Mouse (Mus musculus) retina, adult 2 months (tissue): Measurements from ENCODE around the gene Dcaf6.
A peak's percentile ranks its signal among the peaks of the same experiment; 100 is the strongest.

Source experiments
- DNase-seq: peaks from one replicate; pipeline ENCODE4 v3.0.0-alpha.2; 2012; ENCODE audit warnings: low read depth, low spot score

Dcaf6 gene

GRCm38 (mm10) chr1:165321891-165322290, 138.4 kb downstream of the Dcaf6 start:
- no peak for DNase-seq

DNA sequence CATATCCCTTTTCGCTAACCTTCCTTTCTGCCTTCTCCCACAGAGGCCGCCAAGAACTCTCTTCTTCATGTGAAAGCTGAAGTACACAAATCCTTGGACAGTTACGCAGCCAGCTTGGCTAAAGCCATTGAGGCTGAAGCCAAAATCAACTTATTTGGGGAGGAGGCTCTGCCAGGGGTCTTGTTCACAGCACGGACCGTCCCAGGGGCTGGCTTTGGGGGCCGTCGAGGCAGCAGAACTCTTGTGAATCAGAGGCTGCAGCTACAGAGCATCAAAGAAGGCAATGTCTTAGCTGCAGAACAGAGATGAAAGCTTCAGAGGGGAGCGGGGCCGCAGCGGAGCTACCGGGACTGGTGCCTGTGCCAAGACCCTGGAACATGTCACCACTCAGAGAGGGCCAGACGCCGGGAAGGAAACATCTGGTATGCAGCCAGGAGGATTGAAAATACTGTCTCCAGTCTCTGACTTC, 138.8 kb downstream of the Dcaf6 start:
- DNase-seq, result no peak

DNA sequence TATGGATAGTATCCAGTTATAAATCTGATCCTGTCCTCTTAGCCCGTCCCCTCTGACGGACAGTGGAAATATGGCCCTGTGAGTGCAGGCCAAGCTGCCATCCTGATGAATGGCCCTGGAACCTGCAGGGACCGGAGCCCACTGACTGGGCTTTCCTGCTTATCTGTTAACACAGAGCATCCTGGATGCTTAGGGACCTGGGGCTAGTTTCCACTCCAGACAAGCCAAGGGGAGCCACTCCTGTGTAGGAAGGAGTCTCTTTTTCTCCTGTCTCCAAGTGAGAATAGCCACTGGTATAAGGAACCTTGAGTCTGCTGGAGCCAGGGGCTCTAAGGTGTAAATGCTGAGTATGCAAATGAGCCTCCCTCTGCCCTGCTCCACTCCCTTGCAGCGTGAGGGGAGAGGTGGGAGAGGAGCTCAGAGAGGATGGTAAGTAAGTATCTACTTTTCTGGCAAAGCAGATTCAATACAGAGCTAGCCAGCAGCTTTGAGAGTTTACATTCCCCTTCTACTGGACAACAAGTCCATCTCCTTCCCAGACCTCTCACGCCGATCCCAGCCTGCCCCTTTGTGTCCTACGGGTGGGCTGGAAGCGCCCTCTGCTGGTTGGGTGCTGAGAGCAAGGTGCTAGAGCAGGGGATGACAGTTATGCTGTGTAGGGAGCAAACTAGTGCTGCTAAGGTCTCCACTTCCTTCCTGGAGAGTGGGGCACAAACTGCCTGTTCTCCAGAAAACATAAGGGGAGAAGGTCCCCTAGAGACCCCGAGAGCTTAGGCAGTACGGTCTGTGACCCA, 139.9 kb downstream of the Dcaf6 start:
- peak; percentile 29 for DNase-seq

GRCm38 (mm10) chr1:165316361-165316760, 143.9 kb downstream of the Dcaf6 start:
- no peak for DNase-seq

DNA sequence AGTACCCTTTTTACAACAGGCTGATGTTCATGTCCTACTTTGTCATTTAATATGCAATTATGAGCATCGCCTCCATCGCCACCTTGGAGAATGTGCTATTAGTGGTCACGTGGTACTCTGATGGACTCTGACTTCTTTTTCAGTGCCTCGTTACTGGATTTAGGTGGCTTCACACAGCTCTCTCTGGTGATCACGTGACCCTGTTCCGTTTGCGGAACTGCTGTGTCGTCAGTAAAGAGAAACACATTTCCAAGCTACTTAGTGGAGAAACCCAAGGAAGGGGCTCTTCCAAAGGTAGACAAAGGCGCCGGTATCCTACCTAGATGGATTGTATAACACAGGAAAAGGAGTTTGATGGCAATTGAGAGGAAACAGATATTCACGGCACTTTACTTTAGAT, 152.1 kb downstream of the Dcaf6 start:
- no peak for DNase-seq

- no peak for DNase-seq
Observed at GRCm38 (mm10) chr1:165304341-165304740, 155.9 kb downstream of the Dcaf6 start.

DNA sequence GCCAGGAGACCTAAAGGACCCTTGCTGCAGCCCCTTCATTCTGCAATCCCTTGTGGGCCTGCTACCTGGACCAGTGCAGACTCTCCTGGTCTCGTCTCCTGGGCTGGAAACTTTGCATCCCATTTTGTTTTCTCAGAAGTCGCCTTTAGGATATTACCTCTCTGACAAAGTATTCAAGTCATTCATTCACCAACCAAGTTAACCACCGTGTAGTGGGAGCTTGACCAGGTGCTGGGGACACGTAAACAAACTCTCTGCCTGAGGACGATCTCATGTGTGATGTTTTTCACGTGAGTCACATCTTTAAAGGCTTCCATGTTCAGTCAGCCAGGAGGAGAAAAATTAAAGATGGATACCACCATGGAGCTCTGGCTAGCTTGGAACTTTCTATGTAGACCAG, 157.1 kb downstream of the Dcaf6 start:
- no peak for DNase-seq

DNA sequence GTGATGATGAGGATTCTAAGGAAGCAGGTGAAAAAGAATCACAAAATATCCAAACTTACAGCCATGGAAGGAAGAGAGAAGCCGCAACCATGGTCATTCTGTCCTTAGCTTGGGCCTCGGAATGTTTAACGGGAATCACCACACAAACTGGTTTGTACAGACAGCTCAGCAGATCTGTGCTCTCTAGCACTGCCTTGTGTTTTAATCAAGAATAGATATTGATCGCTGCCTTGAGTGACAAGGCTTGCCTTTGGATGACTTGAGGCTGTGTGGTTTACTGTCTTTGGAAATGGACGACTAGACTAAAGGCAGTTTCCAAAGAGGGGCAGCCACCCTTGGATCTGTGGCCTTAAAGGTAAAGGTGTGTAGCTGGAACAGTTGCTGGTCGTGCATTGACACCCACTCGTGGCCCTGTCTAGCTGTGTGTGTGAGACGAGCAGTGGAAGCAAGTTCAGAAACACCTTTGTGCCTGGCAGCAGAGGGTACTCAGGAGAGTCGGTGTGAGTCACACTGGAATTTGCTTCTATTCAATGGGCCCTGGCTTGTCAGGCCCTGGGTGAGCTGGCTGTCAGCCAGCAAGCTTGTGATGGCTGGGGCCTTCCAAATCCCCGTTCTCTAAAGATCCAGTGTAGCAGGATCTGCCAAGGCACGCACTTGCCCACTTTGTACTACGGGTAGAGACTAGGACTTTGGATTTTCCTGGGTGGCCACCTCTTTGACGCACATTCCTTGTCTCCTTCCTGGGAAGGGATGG, 157.6 kb downstream of the Dcaf6 start:
- DNase-seq, result no peak

DNA sequence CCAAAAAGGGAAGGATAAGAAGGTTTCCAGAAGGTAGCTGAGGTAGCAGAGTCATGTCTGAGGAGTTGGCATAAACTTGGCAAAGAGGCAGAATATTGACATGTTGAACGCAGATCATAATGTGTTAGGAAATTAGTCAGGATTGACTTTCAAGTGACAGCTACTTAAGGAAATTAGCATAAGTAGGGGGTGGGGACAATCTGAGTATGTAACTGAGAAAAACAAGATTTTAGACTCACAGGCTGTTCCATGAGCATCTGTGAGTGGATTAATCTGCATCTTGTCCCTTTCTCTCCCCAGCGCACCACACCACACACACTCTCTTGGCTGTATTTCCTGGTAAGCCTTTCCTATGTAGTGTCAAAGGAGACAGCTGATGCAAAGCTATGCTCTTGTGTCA, 158.7 kb downstream of the Dcaf6 start:
- no peak for DNase-seq

DNA sequence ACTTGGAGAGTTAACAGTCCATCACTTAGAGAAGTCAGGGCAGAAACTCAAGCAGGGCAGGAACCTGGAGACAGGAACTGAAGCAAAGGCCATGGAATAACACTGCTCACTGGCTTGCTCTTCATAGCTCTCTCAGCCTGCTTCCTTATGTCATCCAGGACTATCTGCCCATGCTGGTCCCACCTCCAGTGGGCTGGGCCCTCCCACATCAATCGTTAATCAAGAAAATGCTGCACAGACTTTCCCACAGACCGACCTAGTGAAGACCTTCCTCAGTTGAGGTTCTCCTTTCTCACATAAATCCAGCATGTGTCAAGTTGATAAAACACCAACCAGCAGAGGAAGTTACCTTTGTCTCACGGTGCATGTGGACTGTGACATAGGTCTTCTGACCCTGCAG, 159.2 kb downstream of the Dcaf6 start:
- DNase-seq, result no peak

DNA sequence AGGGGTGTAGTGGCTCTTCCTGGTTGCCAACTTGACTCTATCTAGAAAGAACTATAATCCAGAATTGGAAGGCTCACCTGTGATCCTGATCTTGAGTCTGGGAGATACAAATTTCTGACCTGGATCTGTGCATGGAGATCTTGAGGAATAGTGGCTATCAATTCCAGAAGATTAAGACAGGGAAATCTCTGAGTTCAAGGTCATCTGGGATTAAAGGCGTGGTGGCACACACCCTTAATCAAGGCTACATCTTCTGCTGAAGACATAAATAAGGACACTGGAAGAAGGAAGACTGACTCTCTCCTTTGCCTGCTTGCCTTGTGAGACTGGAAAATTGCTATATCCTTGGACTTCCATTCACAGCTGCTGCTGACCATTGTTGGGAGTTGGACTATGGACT, 164.8 kb downstream of the Dcaf6 start, which contains the start of gene Gpr161:
TSS of gene Gpr161 (plus strand) at position 301 of the 400 bp plus-strand sequence.
- DNase-seq, result no peak

GRCm38 (mm10) chr1:165291606-165292005, 168.7 kb downstream of the Dcaf6 start:
- no peak for DNase-seq

- DNase-seq, result no peak
Observed at GRCm38 (mm10) chr1:165289831-165290230, 170.4 kb downstream of the Dcaf6 start.

DNA sequence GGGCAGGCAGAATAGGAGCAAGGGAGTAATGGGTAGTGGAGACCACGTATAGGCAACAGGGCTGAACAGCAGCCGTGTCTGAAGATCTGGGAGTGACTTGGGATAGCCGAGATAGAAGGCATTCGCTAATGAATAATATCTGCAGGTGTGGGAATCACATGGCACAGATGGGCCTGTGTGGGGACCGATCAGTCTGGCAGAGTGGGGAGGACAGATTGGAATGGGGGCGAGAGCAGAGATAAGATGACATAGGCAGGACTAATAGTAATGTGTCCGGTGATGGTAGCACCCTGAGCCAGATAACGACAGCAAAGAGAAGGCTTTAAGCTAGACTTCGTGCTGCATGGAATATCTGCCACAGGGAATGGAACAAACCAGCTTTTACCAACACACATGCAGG, 172.1 kb downstream of the Dcaf6 start:
- no peak for DNase-seq

DNA sequence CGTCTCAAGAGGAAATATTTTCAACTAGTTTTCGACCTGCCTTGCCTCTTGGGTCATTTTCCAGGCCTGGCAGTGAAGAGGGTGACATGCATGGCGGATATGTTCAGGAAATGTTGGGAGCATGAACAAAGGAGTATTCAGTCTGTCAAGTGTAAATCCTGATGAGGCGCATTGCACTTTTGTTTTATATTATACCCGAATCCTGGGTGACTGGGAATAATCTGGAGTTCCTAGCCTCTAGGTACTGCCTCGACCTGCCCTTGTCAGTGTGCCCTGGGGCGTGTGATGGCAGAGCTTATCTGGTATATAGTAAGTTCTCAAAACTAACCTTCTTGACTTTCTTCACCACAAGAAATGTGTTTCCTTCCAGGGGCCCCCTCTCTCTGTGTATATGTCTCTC, 176.2 kb downstream of the Dcaf6 start:
- no peak for DNase-seq

DNA sequence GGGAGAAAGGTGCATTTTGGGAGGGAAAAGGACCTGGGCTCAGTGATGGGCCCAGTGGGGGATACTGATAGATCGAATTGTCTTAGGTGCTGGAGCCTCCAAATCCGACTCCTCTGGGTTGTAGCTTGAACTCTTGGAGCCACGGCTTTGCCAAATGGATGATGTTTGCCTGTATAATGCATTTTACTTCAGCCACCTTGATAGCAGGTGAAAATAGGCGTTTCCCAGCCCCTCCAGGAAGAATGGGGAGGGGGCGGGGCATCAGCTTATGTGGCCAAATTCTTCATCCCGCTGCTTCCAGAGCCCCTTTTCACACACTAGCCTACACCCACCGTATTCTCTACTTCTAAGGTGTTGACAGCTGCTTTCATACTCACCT, 177.3 kb downstream of the Dcaf6 start:
- DNase-seq, result no peak

DNA sequence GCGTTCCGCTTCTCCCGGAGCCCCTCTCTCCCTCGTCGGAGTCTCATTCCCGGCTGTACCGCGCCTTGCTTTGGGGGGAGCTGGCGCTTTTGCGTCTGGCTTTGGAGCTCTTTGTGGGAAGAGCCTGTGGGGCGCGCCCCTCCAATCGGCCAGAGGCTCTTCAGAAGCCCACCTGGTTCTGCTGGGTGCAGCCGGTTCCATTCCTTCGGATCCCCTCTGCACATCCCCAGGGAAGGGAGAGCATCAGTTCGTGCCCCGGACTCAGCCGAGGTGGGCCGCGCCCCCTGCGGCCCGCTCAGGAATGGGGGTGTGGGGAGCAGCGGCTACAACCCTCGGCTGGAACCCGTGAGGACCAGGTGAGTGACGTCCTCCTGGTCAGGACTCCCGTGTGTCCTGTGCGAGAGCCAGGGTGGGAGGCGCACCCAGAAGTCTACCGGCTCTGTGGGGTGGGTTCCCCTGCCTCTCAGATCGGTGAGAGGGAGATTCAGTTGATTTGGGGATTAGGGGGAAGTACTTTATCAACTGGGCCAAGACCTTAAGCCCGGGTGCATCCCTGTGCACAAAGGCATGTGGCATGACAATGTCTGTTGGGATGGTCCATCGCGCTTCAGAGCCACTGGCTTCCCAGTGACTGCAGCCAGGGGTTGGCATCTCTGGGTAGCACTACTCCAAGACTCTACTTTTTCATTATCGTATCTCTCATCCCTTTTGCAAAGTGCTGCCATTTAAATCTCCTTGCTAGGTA, 177.9 kb downstream of the Dcaf6 start:
- no peak for DNase-seq

- DNase-seq, result no peak
Observed at GRCm38 (mm10) chr1:165281351-165282221, 178.7 kb downstream of the Dcaf6 start.

GRCm38 (mm10) chr1:165280741-165281140, 179.5 kb downstream of the Dcaf6 start:
- no peak for DNase-seq
